Comparison of ENCODE assay signal across 14 mouse cellular contexts in the genomic region with DNA sequence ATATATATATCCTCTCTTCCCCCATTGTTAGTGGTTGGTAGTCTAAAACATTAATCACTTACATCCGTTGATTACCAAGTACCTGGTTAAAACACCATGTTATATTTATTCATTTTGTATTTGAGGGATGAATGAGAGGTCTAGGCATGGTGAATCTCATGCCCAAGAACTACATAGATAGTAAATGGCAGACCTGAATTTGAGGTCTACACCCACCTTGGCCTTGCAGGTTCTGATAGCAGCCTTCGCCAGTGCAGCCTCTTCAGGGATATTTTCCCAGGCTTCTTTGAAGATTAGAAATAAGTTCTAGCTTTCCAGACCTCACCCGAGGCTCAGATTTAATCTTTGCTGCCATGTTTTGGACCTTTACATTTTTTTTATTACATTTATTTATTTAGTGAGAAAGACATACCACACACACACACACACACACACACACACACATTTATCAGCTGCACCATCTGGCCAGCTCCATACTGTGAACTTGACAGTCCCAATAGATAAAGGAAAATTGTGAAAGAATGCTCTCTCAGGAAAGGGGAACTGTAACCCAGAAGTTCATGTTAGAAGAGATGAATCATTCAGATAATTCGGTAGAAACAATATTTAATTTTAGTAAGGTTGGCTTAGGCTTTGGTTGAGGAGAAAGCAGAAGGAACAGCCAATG. TPM values are rescaled to one million over a fixed set of nuclear protein-coding genes. Genes with fewer than 3 reads are reported as not detected.
DNase-seq lines count a peak whose midpoint lies in the region; ATAC-seq lines count a peak whose summit lies in the region.
"Had no signal": no experiment of that assay in that cellular context is flagged by ENCODE, and none has a peak within 500 bp of the region (broad histone marks: within the 10 kb centered on the region; RNA-seq: fewer than 3 reads in every experiment).

No protein-coding gene starts in this region.

- H3K9me3 ChIP-seq in midbrain, embryonic 15.5 days: no peaks in the 10 kb centered on the region
- H3K9me3 ChIP-seq in midbrain, embryonic 14.5 days (ENCODE audit: control insufficient read depth, low read length): no peaks in the 10 kb centered on the region
- H3K9me3 ChIP-seq in neural tube, embryonic 15.5 days (replicated peaks): no peaks in the 10 kb centered on the region
- H3K9me3 ChIP-seq: intestine, embryonic 15.5 days; limb, embryonic 12.5 days had no signal

- DNase-seq in midbrain, embryonic 14.5 days: no peak
- DNase-seq in c-Kit-positive CD71-positive TER-119-positive erythroid progenitor cells, embryonic 14.5 days (ENCODE audit: low spot score): peak; percentile 74
- DNase-seq in liver: peak; percentile 76
- DNase-seq in adrenal gland, postnatal 25 days: no peak
- DNase-seq in layer of hippocampus, adult 11-12 months (ENCODE audit: low spot score): no peak
- DNase-seq: adrenal gland, adult 8-10 months; cerebellum, postnatal 25 days; gastrocnemius, postnatal 36 days; spleen, adult 18-20 months had no signal

- H3K4me2 ChIP-seq in midbrain, embryonic 15.5 days: 0 out of 2 replicates have a peak overlapping the region, but pooled peaks have one; percentile 20
- no peak overlapping the region for H3K4me2 ChIP-seq in midbrain, embryonic 14.5 days (ENCODE audit: low read length)
- H3K4me2 ChIP-seq in neural tube, embryonic 15.5 days: peak overlapping the region; percentile 25; the same call in 1 of the 2 replicates
- H3K4me2 ChIP-seq: intestine, embryonic 15.5 days had no signal

- no peak overlapping the region for H3K9ac ChIP-seq in midbrain, embryonic 15.5 days
- H3K9ac ChIP-seq in midbrain, embryonic 14.5 days (replicated peaks; ENCODE audit: low read length): no peak overlapping the region
- H3K9ac ChIP-seq in neural tube, embryonic 15.5 days (replicated peaks): no peak overlapping the region
- H3K9ac ChIP-seq: intestine, embryonic 15.5 days; limb, embryonic 12.5 days had no signal

- no peaks in the 10 kb centered on the region for H3K36me3 ChIP-seq in midbrain, embryonic 15.5 days (replicated peaks)
- no peaks in the 10 kb centered on the region for H3K36me3 ChIP-seq in midbrain, embryonic 14.5 days (ENCODE audit: control insufficient read depth, insufficient read depth, low read length)
- no peaks in the 10 kb centered on the region for H3K36me3 ChIP-seq in neural tube, embryonic 15.5 days
- H3K36me3 ChIP-seq: intestine, embryonic 15.5 days; limb, embryonic 12.5 days had no signal

- 76% methylated on average over 4 of the region's 4 CpGs for WGBS in midbrain, embryonic 15.5 days
- 83% methylated on average over 4 of the region's 4 CpGs for WGBS in midbrain, embryonic 14.5 days
- WGBS in neural tube, embryonic 15.5 days: 82% methylated on average over 4 of the region's 4 CpGs

- H3K27ac ChIP-seq in midbrain, embryonic 15.5 days: no peak overlapping the region
- H3K27ac ChIP-seq in midbrain, embryonic 14.5 days (replicated peaks; ENCODE audit: low read depth, low read length): no peak overlapping the region
- H3K27ac ChIP-seq in neural tube, embryonic 15.5 days (replicated peaks): no peak overlapping the region
- H3K27ac ChIP-seq: intestine, embryonic 15.5 days; limb, embryonic 12.5 days had no signal

- H3K4me3 ChIP-seq in midbrain, embryonic 15.5 days: no peak overlapping the region
- no peak overlapping the region for H3K4me3 ChIP-seq in midbrain, embryonic 14.5 days (replicated peaks; ENCODE audit: low read depth, low read length)
- H3K4me3 ChIP-seq in neural tube, embryonic 15.5 days (replicated peaks): no peak overlapping the region
- H3K4me3 ChIP-seq: intestine, embryonic 15.5 days; limb, embryonic 12.5 days; megakaryocyte, embryonic 14.5 days had no signal

- H3K4me1 ChIP-seq in midbrain, embryonic 15.5 days: peaks cover 30% of the 10 kb centered on the region
- H3K4me1 ChIP-seq in midbrain, embryonic 14.5 days (ENCODE audit: control insufficient read depth, insufficient read depth, low read length): peaks cover 15% of the 10 kb centered on the region
- H3K4me1 ChIP-seq in neural tube, embryonic 15.5 days: peaks cover 37% of the 10 kb centered on the region
- H3K4me1 ChIP-seq: intestine, embryonic 15.5 days had no signal

- no peaks in the 10 kb centered on the region for H3K27me3 ChIP-seq in midbrain, embryonic 15.5 days (replicated peaks)
- no peaks in the 10 kb centered on the region for H3K27me3 ChIP-seq in midbrain, embryonic 14.5 days (ENCODE audit: control insufficient read depth, insufficient read depth, low read length)
- H3K27me3 ChIP-seq in neural tube, embryonic 15.5 days (replicated peaks): no peaks in the 10 kb centered on the region
- H3K27me3 ChIP-seq: intestine, embryonic 15.5 days had no signal

- ATAC-seq in midbrain, embryonic 15.5 days (replicated peaks): no peak
- no peak for ATAC-seq in midbrain, embryonic 14.5 days (ENCODE audit: low FRiP score, low TSS enrichment)
- no peak for ATAC-seq in neural tube, embryonic 15.5 days (ENCODE audit: low FRiP score)
- ATAC-seq: intestine, embryonic 15.5 days had no signal

RNA-seq across cellular contexts. Expression of a gene that starts 2.5 kb away (rescaled TPM):
- 12.9 and 13.2 TPM in 2 replicates for polyA plus RNA-seq in midbrain, embryonic 15.5 days (2015; fragmentation: Nextera tagmentation; extraction: Ambion mirVana)
- 15.0 and 15.9 TPM in 2 replicates for polyA plus RNA-seq in midbrain, embryonic 14.5 days (2014; fragmentation: Nextera tagmentation; extraction: Ambion mirVana)
- 15.6 and 16.7 TPM in 2 replicates for polyA plus RNA-seq in neural tube, embryonic 15.5 days (2015; fragmentation: Nextera tagmentation; extraction: Ambion mirVana)
- 43.3 and 44.0 TPM in 2 replicates for total RNA-seq in adrenal gland, postnatal 25 days (2021)

Comparison
In these comparisons a context has a peak if more than half of its experiments do, and no peak if none do; other contexts are left out.
1. DNase-seq: peak in c-Kit-positive CD71-positive TER-119-positive erythroid progenitor cells, embryonic 14.5 days (single experiment) and liver (single experiment); none in midbrain, embryonic 14.5 days (single experiment), adrenal gland, postnatal 25 days (single experiment) and layer of hippocampus, adult 11-12 months (single experiment).